Mouse (Mus musculus): ENCODE results near the gene Cmtm6.

DNA sequence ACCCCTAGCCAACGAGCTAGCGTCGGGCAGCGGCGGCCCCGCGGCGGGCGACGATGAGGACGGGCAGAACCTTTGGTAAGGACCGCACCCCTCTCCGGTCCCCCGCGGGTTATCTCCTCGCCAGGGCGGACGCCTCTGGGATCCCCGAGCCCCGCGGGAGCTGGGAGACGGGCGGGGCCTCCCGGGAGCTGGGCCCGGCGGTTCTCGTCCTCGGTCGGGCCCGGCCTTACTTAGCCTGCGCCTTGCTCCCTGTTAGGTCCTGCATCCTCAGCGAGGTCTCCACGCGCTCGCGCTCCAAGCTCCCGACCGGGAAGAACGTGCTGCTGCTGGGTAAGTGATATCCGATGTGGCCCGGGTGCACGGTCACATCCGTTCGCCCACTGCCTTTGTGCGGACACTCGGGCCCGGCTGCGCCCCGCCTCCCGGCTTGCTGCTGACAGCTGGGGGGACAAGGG, 41.9 kb upstream of the Cmtm6 start:
- TF ChIP-seq POLR2A (IDR thresholded peaks at IDR 0.05; ENCODE audit: control insufficient read depth, extremely low read depth, insufficient read depth, low read length, poor library complexity), result no peak
- TF ChIP-seq CTCF (IDR thresholded peaks at IDR 0.05; ENCODE audit: borderline replicate concordance, control insufficient read depth, extremely low read depth, insufficient read depth, low read length, poor library complexity), result no peak

Data from thymus, adult 2 months (tissue).